Mouse (Mus musculus): Measurements from ENCODE around the gene Lhpp.

DNA sequence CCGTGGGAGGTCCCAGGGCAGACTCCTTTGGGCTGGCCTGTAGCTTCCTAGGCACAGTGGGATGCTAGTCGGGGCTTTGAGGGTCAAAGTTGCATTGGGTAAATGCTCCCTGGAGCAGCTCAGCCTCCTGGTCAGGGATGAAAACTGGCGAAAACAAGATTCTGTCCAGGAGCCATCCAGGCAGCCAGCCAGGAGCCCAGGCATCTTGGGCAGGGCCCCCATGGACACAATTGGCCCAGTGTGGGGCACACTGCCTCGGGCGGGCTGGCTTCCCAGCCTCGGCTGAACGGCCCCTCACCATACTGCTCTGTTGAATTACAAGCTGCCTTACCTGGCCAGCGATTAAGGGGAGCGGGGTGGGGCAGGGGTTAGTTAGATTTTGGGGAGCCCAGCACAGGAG is 82.3 kb downstream of the Lhpp start:
- no peak for TF ChIP-seq CTCF (IDR thresholded peaks at IDR 0.05; ENCODE audit: low read depth)
- TF ChIP-seq EP300 (IDR thresholded peaks at IDR 0.05; ENCODE audit: low read depth): no peak
